Mouse (Mus musculus): ENCODE results near the gene 1700061G19Rik.

Gene 1700061G19Rik

DNA sequence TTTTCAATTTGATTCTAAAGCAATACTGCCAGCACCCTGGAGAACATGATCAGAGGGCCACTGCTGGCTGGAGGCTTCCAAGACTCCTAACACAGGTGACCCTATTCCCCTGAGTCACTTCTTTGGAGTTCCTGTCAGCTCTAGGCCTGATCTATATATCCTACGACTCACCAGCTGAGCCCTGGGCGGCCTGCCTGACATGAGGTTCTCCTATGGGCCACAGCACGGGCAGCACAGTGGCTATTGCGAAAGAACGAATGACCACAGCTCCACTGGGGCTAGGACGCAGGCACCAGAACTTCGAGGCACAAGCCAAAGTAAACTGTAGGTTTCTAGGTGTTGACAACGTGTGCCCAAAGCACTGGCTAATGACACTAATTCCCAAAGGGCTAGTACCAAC lies 54.7 kb downstream of the 1700061G19Rik start:
- DNase-seq, result no peak

DNA sequence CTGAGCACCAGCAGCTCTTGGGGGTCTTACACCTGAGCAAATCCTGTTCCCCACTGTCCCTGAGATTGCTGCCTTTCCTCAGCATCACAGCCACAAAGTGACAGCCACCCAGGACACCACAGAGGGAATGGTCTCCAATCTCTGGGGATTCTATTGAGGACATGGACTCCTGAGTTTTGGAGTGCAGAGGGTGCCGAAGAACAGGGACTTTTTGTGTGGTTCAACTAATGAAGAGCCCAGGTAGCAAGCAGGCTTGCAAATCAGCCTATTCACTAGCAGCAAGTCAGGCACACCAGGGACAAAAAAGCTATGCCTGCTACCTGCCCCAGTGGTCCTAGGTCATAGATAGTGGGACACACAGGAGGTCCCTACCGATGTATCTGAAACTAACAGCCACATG lies 58.1 kb downstream of the 1700061G19Rik start:
- no peak for DNase-seq

- DNase-seq, result peak; percentile 50
Measured at GRCm38 (mm10) chr17:56934545-56935330, 59.5 kb downstream of the 1700061G19Rik start.

GRCm38 (mm10) chr17:56935363-56936131 lies 60.3 kb downstream of the 1700061G19Rik start, which contains the start of gene Mllt1:
Gene Mllt1, minus strand, starts transcription at chr17:56935415.
- DNase-seq, result peak; percentile 99

DNA sequence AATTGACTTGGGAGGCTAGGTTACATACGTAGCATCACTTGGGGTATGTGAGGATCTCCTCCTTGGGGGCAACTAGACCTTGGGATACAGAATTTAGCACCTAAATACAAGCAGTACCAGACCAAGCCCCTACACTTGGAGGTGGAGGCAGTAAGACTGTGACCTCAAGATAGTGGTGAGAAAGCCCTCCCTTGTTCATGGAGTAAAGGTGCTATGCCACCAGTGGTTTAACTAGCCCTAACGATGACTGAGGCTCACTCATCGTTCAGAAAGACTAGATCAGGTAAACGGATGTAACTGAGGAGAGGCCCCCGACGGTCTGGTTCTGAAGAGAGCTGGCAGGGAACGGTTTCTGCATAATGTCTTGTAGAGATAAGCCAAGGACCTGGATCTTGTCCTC lies 61.5 kb downstream of the 1700061G19Rik start:
- no peak for DNase-seq

Measured in right cerebral cortex, postnatal 14 days (tissue).